Mouse (Mus musculus): ENCODE data around the gene Foxg1.

The Foxg1 gene

DNA sequence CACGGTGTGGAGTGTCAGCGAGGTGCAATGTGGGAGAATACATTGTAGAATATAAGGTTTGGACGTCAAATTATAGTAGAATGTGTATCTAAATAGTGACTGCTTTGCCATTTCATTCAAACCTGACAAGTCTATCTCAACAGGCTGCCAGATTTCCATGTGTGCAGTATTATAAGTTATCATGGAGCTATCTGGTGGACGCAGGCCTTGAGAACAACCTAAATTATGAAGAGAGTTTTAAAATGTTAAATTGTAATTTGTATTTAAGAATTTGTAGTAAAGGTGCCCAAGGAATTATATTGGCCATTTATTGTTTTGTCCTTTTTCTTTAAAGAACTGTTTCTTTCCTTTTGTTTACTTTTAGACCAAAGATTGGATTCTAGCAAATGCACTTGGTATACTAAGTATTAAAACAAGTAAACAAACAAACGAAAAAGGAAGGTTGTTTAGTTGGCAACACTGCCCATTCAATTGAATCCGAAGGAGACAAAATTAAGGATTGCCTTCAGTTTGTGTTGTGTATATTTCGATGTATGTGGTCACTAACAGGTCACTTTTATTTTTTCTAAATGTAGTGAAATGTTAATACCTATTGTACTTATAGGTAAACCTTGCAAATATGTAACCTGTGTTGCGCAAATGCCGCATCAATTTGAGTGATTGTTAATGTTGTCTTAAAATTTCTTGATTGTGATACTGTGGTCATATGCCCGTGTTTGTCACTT lies 3.8 kb downstream of the Foxg1 start:
- no peak for DNase-seq (ENCODE audit: low spot score)

- no peak for DNase-seq (ENCODE audit: low spot score)
These were observed 5.6 kb downstream of the Foxg1 start for GRCm38 (mm10) chr12:49387856-49388598.

DNA sequence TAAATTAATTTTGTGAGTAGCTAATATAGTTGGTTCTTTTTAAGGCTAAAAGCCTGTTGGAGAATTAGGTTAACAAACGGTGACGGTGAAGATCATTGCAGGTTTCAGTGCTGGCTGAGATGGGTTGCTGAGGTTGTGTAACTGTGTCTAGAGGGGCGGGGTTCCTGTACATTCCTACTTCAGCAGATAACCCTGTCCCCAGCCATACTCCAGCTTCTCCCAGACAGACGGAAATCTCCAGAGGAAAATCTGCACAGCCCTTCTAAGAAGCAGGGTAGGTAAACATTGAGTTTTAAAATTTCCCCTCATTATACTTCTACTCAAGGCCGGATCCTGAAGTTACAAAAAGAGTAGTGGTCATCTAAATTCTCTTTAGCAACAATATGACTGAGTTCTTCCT lies 7.2 kb downstream of the Foxg1 start:
- no peak for DNase-seq (ENCODE audit: low spot score)

DNA sequence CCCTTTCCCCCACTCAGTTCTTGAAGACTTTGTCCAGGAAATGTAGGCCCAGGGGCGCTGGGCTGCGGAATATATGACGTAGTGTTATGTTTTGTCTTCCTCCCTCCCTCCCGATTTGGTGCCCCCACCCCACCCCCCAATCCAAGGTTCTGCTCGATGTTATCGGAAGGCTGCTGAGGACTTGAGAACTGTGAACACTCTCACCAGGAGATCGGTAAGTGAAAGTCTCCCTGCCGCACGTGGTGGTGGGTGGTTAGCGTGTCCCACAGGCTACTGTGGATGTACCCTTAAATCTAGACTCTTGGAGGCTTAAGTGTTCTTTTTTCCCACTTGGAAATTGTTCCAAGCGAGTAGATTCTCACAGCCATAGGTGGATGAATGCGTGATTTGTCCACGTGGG lies 7.8 kb downstream of the Foxg1 start:
- no peak for DNase-seq (ENCODE audit: low spot score)

- no peak for DNase-seq (ENCODE audit: low spot score)
These were observed 8.5 kb downstream of the Foxg1 start for GRCm38 (mm10) chr12:49390926-49391304.

- DNase-seq (ENCODE audit: low spot score): no peak
These were observed 9.0 kb downstream of the Foxg1 start for GRCm38 (mm10) chr12:49391305-49392040.

GRCm38 (mm10) chr12:49392041-49392390 lies 9.6 kb downstream of the Foxg1 start:
- no peak for DNase-seq (ENCODE audit: low spot score)

GRCm38 (mm10) chr12:49392876-49393275 lies 10.4 kb downstream of the Foxg1 start:
- DNase-seq (ENCODE audit: low spot score): no peak

DNA sequence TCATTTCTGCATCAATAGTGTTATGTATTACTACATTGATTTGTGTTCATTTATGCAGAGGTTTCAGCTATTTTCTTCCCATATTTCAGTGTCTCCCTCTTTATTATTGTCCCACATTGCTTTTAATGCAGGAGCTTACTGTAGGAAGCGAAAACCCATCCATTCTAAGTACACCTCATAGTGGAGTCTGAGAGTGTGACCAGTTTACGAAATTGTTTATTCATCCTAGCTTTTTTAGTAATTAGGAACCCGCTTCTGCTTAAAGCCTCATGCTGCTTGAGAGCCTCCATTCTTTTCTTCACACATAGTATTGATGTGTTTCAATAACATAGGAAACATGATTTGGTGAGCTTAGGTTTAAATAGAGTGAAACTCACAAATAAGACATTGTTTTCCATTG lies 11.2 kb downstream of the Foxg1 start:
- DNase-seq (ENCODE audit: low spot score): no peak

DNA sequence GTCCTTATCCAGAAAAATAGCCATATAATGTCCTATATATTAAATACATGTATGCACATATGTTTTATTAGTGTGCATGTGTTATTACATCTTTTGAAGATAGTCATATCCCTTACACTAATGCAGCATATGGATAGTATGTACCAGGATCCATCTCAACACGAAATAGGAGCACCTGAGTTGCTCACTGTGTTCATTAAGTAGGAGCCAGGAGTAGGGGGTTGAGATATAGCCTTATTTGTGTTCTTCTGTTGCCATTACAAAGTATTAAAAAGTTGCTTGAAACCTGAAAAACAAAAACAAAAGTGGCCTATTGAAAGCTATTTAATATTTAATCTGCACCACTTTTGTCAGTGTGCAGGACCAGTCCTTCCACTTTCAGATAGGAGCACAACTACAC lies 11.7 kb downstream of the Foxg1 start:
- DNase-seq (ENCODE audit: low spot score): no peak

DNA sequence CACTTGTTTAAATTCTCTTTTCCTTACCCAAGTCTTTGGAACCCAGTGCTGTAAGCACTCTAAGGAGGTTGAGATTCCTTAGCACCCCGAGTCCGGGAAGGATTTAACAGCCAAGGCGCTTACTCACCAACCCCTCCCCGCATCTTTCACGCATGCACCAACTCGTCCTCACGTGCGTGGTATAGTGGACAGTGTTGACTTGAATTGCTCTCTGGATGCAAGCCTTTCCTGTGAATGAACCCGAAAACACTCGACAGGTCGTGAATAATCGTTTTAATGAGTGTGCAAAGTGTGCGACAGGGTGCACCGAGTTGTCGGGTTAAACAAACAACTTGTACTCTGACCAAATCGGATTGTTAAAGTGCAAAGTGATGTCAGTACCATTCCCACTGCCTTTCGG lies 12.4 kb downstream of the Foxg1 start:
- DNase-seq (ENCODE audit: low spot score): no peak

DNA sequence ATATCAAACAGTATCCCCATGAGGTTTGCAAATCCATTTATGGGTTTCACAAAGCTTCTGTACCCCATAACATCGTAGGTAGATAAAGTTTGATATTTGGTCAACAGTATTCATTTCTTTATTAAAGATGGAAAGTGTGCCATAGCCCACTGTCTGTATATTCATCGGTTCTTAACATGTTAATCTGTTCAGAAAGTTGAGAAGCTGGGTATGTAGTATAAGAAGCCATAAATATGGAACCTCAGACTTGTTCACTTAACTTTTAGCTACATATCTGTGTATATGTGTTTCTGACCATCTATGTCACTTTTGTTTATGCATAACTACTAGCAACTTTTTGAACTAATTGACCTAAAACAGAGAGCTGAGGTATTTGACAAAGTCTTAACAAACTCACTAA lies 13.5 kb downstream of the Foxg1 start:
- DNase-seq (ENCODE audit: low spot score): no peak

DNA sequence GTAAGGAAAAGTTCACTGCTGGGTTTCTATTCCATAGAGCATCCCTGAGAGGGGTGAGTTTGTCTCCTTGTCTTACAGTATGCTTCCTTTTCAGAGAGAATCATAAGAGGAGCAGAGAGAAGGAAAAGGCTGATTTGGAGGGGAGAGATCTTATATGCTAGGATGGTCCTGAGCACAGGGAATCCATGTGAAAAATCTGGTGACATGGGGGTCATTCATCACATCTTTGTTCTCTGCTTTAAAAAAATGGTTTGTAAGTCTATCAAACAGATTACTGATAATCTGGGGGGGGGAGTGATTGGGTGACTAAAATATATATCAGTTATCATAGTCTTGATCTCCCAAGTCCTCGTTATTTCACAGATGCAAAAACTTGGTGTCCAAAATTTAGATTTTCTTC lies 14.3 kb downstream of the Foxg1 start:
- DNase-seq (ENCODE audit: low spot score): no peak

DNA sequence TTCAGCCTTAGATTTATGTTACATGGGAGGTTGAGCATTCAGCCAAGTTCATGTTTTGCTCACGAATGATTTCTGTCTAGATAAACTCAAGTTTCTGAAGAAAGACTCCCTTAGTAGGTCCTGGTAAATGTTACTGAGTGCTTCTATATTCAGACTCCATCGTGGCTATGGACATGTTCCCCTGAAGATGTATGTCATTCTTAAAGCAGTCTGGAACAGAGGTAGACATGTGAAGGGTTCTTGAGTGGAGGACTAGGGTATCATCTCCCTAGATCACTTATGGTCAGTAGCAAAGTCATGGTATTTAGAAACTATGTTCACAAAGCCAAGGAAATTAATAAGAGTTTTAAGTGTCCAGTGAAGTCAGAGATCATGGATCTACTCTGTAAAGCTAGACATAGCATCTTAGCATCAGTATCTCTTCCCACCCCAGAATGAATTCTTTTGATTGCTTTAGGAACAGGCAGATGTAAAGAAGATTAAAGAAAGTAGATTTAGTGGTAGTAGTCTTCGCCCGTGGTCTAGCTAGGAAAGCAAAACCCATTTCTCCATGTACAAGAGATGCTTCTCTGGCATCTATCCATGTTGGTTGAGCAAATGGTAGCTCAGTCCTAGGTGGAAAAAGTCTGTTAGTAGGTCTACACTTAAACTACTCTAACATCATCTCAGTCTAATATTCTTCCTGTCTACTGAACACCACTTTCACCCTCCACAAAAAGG lies 15.1 kb downstream of the Foxg1 start:
- no peak for DNase-seq (ENCODE audit: low spot score)

DNA sequence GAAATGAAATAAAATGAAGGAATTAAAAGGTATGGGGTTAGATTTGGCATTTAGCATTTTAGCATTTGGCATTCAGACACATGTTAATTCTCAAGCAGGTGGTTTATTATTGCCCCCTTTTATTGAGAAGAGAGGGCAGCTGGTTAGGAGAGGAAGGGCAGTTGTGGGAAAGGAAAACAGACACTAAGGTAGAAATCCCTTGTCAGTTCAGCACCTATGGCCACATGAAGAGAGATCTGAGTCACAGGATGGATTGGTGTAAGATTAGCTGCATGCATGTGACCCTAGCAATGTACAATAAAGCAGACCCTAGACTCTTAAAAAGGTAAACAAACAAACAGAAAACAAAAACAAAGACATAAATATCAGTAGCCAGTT lies 15.7 kb downstream of the Foxg1 start:
- no peak for DNase-seq (ENCODE audit: low spot score)

DNA sequence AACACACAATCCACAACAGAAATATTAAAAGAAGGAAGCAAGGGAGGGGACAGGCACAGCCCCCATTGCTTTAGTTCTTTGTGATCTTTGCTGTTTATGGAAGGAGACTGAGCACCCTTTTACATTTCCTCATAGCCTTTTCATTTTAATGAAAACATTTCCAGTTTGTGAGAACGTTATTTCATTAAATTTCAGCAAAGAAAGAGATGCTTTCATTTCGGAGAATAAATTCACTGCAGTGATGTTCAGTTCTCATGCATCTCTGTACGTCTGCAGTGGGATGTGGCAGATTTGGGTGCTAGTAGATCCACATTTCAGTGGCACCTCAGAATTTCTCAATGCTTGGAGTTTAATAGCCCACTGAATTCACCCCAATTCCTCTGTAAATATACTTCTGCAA lies 16.2 kb downstream of the Foxg1 start:
- DNase-seq (ENCODE audit: low spot score): no peak

DNA sequence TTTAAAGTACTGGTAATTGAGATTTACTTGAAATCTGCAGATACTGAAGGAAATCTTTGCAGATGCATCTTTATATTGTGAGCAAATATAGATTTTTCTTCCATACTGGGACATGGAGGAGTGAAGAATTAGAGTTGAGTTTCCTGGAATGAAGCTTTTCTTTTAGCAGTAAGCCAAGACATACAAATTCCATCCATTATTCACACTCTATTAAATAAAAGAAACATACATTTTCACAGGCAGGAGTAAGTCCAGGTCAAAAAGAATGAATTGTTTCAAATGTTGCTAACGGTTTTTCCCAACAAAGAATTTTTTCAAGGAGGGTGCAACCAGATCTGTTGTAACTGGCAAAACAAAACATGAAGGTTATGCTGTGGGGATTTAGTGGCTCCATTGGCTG lies 17.2 kb downstream of the Foxg1 start:
- no peak for DNase-seq (ENCODE audit: low spot score)

DNA sequence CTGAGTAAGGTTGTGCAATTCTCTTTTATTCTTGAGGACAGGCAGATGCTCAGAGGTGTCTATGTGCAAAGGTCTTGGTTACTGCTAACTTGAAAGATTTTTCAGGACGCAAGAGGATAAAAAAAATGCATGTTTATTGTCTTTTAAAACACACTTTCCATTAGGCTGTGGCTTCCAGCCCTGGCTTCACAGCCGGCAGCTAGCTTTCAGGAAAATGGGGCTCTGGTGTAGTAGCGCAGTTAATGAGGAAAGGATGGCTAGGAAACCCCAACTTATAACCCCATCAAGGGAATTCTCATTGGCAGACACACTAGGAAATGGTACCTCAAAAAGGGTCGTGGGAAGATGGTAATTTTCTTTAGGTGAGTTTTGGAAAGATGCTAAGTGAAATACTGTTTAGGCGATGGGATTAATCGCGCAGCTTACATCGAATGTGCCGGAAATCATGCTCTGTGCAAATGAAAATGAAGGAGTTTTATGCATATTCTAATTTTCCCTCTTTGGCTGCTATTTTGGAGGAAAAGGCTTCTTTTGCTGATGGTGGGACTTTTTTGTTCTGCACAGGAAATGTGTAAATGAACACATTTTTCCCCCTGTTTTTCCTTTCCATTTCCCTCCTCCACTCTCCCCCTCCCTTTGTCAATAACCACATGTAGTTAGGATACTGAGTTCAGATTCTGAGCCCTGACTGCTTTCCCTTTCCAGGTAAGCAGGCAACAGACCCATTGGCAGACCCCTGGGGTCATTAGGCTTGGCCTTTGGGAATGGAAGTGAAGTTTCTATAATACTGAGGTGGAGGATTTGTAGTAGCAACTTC lies 17.8 kb downstream of the Foxg1 start:
- DNase-seq (ENCODE audit: low spot score): no peak

DNA sequence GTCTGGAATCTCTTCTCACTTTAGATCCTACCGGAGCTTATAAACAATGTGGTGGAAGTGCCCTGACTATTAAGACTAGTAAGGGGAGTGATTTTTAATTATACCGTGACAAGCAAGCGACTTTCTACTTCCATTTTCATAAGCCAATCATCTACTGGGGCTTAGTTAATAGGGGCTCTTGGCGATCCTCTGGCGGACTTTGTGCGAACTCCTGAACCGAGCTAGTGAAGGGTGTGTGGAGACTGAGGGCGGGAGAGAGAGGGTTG lies 18.3 kb downstream of the Foxg1 start:
- DNase-seq (ENCODE audit: low spot score): no peak

DNA sequence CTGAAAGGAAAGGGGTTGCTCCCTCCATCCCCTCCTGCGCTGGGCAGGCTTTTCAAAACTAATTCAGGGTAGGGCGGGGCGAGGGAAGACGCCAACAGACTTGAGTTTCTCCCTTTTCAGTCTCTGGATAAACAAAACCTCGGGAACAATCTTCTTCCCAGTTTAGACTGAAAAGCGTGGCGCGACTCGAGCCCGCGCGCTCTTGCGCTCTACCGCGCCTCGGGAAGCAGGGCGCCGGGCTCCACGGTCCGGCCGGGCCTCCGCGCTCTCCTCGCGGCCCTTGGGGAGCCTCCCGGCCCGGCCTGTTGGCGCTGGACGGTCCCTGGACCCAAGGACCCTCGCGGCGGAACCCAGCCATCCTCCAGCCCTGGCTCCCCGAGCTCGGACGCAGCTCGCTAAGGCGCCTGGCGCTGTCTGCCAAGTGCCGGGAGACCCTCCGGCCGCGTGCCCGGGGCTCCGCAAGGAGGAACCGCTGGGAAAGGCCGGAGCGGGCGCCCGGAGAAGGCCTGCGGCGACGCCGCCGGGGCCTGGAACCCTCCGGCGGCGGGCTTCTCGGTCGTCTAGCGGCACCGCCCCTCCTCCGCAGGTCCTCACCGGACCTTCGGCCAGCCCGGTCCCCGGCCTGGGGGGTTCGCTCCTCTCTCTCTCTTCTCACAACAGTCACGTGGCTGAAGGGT lies 18.8 kb downstream of the Foxg1 start:
- DNase-seq (ENCODE audit: low spot score): no peak

DNA sequence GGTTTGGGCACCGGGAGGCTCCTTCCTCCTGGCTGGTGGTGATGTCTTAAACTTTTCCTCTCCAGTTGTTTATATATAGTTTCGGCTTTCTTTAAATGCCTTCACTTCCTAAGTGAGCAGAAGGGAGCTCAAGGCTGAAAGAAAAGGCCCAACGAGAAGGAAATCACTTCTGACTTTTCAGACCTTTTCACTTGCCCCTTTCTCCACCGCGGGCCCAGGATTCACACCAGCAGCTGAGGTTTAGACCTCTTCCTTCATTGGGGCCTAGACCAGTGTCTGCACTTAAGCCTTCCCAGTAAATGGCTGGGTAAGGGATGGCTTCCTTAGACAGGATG lies 19.3 kb downstream of the Foxg1 start:
- no peak for DNase-seq (ENCODE audit: low spot score)

- no peak for DNase-seq (ENCODE audit: low spot score)
These were observed 27.4 kb downstream of the Foxg1 start for GRCm38 (mm10) chr12:49409833-49410232.
